Mouse (Mus musculus) spleen, postnatal 10 days (tissue): Measurements from ENCODE around the gene Ncs1.

Experiments used
- DNase-seq, 2 experiments: peaks; one replicate each; pipeline ENCODE4 v3.0.0; 2021 to 2022; ENCODE audit warnings: low spot score in 2 of 2

The Ncs1 gene

DNA sequence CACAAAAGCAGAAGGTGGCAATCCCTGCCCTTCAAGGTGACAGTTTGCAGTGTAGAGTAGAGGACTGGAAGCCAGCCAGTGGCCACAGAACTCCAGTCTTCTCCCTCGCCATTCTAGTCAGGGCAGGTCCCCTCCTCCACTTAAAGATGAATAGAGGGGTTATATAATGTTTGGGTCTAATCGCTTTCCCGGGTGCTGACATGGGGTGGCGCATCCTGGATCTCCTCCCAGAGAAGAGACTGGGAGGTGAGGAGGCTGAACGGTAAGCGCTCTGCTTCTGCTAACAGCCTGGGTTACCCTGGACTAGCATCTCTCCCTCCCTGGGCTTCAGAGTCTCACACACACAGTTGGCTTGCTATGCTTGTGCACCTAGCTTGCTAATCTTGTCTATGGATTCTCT is 32.2 kb downstream of the Ncs1 start:
- no peak for DNase-seq

DNA sequence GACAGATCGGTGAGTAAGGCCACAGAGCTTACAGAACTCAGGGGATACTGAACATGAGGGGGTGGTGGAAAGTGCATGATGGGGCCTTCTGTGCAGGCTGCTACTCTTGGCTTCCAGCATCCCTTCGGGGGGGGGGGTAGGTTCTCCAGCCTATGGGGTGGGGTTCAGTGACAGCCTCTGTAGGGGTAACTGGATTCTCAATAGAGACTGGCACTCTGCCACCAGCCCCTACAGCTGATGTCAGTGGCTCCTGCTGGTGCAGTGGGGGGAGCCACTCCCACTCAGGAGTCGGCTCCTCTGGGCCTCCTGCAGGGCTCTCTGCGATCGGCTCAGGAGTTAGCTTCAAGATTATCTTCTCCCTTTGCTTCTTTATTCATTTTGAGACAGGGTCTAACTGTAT is 32.9 kb downstream of the Ncs1 start:
- no peak for DNase-seq

DNA sequence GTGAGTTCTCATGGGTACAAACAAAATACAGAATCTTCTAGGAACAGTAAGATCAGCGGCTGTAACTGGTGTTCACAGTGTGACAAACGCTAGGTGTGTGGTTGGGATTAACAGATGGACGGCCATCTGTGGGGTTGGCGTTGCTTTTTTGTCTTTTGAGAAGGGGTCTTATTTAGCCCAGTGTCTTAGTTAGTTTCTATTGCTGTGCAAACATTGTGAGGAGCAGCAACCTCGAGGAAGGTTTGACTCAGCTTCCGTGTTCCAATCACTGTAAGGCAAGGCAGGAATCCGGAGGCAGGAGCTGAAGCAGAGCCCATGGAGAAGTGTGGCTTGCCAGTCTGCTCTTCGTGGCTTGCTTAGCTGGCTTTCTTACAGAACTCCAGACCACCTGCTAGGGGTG is 35.5 kb downstream of the Ncs1 start:
- DNase-seq = no peak

DNA sequence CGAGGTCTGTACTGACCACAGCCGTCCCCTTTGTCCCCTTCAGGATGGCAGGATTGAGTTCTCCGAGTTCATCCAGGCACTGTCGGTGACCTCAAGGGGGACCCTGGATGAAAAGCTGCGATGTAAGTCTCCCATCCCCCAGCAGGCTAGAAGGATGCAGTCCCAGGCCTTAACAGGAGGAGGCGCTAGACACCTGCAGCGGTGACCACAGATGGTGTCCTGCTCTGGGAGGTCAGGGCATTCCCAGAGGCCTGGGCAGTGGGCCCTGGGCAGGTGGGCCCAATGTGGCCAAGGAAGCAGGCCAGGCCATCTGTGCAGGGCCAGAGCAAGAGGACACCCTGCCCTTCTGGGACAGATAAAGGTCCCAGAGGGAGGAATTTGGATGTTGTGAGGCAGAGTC is 36.6 kb downstream of the Ncs1 start:
- DNase-seq = peak in 1 of 2 experiments; percentile 24

DNA sequence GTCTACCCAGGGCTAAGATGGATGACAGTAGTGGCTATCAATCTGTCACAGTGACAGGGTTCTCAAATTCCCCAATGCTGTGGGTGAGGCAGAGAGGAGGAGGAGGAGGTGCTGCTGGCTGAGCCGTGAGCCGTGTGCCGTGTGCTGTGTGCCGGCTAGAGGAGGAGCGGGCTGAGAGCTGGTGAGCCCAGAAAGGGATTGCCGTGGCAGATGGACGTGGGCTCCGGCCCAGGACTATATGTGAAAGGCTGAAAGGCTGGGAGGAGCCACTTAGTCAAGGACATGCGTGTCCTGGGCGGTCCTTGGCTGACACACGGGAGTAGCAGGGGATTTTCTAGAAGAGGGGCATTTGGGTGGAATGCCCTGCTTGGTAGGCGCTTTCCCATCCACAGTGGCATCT is 37.3 kb downstream of the Ncs1 start:
- DNase-seq = no peak

DNA sequence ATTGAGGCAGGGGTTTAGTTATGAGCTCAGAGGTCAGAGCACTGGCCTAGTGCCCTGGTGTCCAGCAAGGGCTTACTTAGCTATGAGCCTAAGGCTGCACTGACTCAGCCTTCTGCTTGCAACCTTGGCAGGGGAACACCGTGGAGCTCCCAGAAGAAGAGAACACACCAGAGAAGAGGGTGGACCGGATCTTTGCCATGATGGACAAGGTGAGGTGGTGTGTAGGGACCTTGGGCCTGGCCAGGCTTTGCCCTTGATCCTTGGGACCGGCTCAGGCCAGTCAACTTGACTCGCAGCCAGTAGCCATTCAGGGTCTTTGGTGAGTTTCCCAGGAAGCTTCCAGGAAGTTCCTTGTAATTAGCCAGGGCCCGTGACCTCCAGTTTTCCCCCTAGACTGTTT is 38.9 kb downstream of the Ncs1 start:
- no peak for DNase-seq

DNA sequence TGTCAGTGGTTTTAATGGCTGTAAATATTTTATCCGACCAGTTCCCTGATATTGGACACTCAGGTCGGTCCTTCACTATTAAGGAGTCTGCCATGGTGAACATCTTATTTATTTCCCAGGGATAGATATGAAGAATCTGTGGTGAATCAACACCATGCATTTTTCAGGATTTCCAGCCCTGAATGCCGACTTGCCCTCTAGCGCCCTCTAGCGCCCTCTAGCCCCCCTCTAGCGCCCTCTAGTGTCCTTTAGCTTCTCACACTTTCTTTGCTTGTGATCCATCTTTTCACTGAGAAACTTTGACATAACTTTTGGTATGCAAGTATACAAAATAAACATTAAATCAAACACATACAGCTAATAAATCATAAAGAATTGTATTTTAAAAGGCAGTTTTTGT is 45.8 kb downstream of the Ncs1 start:
- DNase-seq = peak in 1 of 2 experiments; percentile 69

DNA sequence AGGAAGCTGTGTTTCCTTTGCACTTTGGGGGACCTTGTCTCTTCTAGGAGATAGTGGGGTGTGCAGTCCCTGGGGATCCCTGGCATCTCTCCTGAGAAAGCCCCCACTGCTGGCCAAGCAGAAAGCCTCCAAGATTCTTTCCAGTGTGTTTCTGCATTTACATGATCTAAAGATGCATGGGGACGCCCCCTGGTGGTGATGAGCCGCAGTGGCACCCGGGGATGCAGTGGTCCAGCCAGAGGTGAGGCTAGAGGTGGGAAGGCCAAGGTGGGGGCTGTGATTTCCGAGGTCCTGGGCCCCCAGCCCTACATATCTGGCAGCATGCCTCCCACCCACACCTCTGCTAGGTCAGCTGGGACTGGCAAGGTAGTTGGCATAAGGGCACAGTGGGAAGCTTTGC is 49.4 kb downstream of the Ncs1 start:
- DNase-seq = peak; percentile 70 to 85

DNA sequence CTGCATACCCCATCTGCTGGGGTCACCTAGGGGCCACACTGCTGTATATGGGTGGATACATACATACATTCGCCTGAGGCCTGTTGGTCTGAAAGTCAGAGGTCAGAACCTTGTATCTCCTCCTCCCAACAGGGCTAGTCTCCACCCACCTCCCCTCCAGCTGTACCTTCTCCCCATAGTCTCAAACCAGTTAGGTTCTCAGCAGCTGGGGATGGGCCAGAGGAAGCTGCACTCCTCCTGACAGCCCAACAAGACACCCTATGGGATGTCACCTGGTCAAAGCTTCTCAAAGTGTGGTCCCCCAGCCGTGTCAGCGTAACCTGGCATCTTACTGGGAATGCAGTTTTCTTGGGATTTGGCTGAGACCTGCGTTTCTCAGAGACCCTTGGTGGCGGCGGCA is 50.8 kb downstream of the Ncs1 start:
- DNase-seq = no peak

DNA sequence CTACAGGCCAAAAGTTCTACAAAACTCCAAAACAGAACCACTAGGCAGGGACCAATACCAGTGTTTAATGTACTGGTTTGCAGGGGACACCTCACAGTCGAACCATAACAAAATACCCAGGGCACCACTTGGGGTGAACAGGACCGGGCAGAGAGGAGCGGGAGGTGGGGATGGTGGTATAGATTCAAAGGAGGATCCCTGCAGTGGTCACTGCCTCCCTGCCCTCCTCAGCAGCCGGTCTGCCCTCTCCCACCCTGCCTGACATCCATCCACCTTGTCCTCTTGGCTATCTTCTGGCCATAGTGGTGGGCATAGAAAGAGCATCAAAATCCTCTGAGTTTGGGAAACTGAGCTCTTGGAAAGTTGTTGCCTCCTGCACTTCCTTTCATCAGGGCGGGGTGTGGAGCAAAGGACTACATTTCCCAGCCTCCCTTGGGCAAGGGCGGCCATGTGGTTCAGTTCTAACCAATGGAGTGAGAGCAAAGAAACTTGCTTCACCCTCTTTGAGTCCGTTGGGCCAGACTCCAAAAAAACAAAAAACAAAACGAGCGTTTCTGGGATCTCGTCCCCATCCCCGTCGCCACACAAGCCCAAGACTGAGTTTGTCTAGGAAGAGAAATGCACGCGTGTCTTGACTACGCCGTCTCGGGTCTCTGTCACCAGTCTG is 52.1 kb downstream of the Ncs1 start:
- DNase-seq = peak in 1 of 2 experiments; percentile 41

DNA sequence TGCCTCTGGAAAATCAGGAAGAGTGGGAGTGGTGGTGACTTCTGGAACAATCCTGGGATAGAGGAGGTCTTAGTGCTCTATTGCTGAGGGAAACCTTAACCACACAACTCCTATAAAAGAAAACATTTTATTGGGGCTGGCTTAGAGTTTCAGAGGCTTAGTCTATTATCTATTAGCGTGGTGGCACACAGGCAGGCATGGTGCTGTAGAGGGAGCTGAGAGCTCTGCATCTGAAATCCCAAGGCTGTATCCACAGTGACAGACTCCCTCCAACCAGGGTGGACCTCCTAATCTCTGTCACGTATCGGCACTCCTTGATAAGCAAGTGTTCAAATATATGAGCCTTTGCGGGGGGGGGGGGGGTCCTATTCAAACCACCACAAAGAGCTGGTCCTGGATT is 53.2 kb downstream of the Ncs1 start:
- no peak for DNase-seq

DNA sequence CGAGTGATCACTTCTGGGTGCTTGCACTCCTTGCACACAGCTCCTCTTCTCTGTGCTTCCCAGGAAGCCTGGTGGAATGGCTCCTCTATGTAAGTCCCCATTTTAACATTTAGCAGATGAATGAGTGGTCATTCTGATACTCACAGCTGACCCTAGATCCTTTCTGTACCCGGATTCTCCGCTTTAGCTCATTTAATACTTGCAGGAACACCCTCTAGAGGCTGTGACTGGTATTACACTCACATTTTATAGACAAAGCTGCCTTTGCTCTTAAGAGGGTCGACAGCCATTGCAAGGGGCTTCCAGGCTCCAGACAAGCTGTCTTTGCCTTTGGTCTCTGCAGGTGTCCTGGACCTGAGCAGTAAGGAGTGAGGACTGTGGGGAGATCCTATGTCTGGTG is 53.6 kb downstream of the Ncs1 start:
- no peak for DNase-seq

DNA sequence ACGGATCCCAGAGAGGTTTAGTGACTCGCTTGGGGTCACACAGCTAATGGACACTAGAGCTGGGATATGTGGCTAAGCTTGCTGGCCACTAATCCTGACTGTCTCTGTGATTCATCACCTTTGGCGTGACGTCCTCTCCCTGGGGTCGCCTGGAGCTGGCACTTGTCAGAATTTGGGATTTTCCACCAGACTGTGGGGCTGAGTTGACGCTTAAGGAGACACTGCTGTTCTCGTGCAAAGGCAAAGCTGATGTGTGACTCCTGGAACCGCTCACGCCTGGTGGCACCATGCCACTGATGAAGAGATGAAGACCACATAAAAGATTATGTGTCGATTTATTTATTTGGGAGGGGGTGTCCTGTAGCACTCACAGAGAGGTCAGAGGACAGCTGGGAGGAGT is 54.4 kb downstream of the Ncs1 start:
- DNase-seq = no peak

DNA sequence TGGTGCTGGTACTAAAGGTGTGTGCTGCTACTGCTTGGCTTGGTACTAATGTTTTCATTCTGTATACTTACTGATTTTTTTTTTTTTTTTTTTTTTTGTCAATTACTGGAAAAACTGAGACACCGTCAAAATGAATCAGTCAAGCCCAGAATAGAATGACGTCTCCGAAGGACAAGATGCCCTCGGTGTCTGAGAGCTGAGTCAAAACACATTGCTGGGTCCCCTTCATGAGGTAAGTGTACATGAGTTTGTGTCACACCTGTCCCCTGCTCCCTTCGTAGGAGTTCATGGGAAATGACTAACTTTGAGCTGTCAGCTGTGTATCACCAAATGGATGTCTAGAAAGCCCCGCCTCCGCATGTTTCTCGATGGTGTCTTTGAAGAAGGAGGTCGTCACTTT is 57.6 kb downstream of the Ncs1 start:
- no peak for DNase-seq

DNA sequence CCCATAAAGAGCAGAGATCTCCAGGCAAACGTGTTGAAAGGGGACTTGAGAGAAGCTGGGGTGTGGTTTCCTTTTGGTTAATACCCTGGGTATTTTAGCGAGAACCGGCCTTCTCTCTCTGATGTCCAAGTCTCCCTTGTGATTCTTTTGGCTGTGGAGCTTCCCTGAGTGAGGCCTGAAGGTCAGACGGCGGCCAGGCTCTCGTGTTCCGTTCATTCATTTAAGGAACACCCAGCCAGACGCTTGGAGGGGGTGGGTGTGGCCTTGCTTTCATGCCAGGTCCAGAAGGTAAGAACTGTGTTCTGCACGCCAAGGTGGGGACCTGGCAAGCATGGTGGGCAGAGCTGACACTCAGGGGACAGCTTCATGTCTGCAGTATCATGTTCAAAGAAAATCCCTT is 58.6 kb downstream of the Ncs1 start:
- DNase-seq = no peak

DNA sequence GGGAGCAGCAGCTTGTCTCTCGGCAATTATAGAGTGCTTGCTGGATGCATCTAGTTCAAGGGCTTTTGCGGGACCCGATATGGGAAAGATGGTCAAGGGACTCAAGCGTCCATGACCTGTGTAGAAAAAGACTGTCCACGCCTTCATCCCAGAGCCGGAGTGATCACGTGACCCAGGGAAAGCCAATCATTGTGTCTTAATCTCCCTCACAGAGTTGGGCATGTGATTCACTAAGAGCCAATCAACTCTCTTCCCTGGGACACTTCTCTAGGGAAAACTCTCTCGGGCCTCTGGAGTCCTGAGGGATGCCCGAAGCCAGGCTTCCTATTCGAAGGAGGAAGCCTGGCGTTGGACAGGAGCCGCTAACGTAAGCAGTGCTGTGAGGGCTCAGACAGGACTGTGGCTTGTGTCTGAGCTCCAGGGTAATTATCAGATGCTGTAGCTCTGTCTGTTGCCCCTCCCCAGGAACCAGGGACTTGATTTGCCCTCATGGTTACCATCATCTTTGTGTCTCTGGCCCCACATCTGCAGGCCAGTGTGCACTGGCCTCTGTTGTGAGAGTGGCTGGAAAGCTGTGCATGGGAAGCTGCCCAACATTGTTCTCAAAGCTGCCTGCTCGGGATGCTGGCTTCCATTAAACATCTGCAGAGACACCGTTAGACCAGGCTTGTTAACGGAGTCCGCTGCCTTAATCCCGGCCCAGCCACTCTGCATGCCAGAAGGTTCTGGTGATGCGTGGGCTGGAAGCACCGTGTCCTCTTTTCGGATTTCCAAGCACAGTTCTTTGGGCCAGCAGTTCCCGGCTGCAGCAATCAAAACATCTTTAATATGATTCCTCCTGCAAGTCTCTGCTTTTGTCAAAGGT is 59.4 kb downstream of the Ncs1 start:
- DNase-seq = no peak

DNA sequence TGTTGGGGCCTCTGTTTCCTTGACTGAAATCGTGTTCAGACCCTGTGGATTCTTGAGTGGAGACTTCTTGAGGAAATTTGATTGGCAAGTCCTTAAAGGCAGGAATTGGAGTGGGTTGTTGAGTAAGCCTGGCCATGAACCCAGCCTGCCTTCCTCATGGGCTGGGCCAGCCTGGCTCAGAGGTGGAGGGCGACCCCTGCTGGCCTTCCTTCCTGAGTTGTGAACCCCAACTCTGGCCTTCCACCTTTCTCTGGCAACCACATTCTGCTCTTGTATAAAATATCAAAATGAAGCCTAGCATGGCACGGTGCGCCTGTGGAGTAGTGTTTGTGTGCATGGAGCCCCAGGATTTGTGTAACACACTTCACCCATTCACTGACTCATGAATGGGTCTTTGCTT is 60.1 kb downstream of the Ncs1 start:
- peak in 1 of 2 experiments; percentile 68 for DNase-seq

DNA sequence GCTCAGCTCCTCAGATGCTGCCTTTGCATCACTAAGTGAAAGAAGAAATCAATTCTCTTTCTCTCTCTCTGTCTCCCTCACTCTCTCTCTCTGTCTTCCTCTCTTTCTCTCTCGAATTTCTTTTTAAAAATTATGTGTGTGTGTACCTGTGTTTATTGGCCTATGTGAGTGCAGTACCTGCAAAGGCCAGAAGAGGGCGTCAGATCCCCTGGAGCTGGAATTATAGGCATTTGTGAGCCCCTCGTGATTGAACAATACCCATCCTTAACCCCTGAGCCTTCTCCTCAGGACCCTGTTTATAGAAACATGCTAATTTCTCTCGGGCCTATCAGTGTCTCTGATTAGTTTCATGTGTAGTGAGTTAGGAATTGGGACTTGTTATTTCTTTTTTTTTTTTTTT is 62.6 kb downstream of the Ncs1 start:
- no peak for DNase-seq

DNA sequence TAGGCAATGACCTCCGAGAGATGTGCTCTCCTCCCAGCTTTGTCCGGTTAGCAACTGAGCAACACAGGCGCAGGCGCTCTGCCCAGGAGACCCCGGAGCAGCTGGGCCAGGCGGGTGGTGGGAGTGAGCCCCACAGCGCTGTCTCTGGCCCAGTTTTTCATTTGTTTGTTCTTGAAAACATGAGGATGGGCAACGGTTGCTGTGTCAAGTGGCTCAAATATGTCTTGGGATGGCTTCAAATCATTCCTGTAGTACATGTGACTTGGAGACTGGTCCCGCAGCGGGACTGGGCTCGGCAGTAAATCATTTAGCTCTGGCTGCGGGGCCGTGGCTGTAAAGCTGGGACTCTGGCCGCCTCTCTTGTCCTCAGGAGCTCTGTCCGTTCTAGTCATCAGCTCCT is 63.9 kb downstream of the Ncs1 start:
- no peak for DNase-seq

DNA sequence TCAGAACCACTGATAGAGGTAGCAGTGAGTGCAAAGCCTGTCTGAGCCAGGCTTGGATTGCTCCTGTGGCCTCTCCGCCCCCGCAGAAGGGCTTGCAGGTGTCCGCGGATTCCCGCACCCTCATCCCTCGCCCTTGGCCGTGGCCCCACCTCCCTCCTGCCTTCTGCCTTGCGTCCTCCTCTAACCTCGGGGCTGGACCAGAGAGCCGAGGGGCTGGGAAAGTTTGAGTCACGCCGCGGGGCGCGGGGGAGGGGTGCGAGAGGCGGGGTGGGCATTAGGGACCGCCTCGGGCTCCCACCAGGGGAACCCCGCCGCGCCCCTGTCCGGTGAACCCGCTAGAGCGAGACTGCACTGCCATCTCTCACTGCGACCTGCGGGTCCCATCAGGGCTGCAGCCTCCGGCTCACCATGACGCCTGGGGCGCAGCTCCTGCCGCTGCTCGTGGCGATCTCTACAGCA is 68.4 kb downstream of the Ncs1 start, which contains the start of gene Hmcn2:
Gene Hmcn2 (plus strand): TSS at position 409 of the 459 bp plus-strand sequence.
- DNase-seq = no peak

DNA sequence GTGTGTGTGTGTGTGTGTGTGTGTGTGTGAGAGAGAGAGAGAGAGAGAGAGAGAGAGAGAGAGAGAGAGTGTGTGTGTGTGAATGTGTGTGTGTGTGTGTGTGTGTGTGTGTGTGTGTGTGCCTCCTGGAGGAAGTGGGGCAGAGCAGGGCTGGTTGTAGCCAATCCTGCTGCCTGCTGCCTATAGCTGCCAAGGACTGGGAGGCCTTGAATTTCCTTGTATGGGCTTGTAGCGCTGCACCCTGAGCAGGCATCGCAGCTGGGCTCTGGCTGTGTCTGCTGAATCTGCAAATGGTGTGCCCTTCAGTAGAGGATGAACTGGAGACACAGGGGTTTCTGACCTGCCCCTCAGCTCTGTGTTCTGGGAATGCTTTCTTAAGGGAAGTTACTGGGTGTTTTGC is 72.5 kb downstream of the Ncs1 start:
- DNase-seq = no peak

DNA sequence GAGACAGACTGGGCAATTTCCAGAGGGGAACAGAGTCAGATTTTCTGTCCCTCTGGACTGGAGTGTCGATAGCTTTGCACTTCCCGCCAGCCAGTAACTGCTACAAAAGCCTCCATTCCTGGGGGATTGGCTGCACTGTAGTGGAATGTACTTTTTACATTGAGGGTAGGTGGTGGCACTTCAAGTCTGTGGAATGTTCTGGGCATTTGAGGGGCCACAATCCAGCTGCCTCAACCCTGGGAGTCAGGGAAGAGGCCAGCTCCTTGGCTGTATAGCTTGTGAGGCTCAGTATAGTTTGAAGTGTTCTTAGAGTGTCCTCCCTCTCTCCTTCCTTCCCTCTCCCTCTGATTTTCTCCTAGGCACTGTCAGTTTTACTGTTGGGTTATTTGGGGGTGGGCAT is 73.6 kb downstream of the Ncs1 start:
- DNase-seq = no peak

DNA sequence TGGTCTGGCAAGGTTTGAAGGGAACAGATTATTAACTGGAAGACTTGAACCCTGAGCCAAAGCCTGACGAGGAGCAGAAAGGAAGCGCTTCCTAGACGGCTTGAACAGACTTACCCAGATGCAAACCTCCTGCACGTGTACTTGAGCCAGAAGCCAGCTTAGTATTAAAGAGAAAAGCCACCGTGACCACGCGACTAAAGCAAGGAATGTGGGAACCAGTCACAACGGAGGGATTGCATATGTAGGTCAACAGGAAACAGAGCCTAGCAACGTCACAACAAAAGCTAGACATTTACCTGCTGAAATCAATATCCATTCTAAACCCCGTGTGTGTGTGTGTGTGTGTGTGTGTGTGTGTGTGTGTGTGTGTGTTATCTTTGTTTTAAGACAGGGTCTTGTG is 81.6 kb downstream of the Ncs1 start:
- no peak for DNase-seq
